Mouse (Mus musculus) limb, embryonic 13.5 days (tissue): ENCODE data around the gene Bpifc. TPM values are rescaled to one million over a fixed set of nuclear protein-coding genes. Genes with fewer than 3 reads are reported as not detected.

Experiments used
- ATAC-seq: fragments of 200-750 bp; cut with Nextera tagmentation; 2 replicates; pipeline ENCODE4 v1.8.0; 2017; ENCODE audit warnings: low read depth, moderate number of reproducible peaks, moderate TSS enrichment; ENCODE audit not compliant: low FRiP score
- H3K27ac ChIP-seq: fragments of 300-500 bp; sonication (generic); 2 replicates; pipeline ENCODE4 v1.5.1; 2015; ENCODE audit warnings: inconsistent platforms, mild to moderate bottlenecking, moderate library complexity
- H3K27me3 ChIP-seq: fragments of 300-500 bp; sonication (generic); 2 replicates; pipeline ENCODE4 v1.6.1; 2015; ENCODE audit warnings: mild to moderate bottlenecking, inconsistent platforms
- H3K36me3 ChIP-seq: fragments of 300-500 bp; sonication (generic); 2 replicates; pipeline ENCODE4 v1.6.1; 2015; ENCODE audit warnings: inconsistent platforms, mild to moderate bottlenecking, moderate library complexity
- H3K4me1 ChIP-seq: fragments of 300-500 bp; sonication (generic); 2 replicates; pipeline ENCODE4 v1.6.1; 2015; ENCODE audit warnings: inconsistent platforms
- H3K4me2 ChIP-seq: fragments of 300-500 bp; sonication (generic); replicated peaks from 2 replicates; pipeline ENCODE4 v1.6.1; 2015; ENCODE audit warnings: inconsistent platforms, mild to moderate bottlenecking, moderate library complexity
- H3K4me3 ChIP-seq: fragments of 300-500 bp; sonication (generic); 2 replicates; pipeline ENCODE4 v1.5.1; 2015; ENCODE audit warnings: moderate library complexity, mild to moderate bottlenecking, inconsistent platforms
- H3K9ac ChIP-seq: fragments of 300-500 bp; sonication (generic); 2 replicates; pipeline ENCODE4 v1.6.1; 2015; ENCODE audit warnings: mild to moderate bottlenecking, inconsistent platforms
- H3K9me3 ChIP-seq: fragments of 300-500 bp; sonication (generic); 2 replicates; pipeline ENCODE4 v1.6.1; 2016; ENCODE audit warnings: inconsistent platforms
- WGBS: fragments of 180-500 bp; shearing (Covaris S2); methylation state at CpG from one replicate; pipeline ENCODE4 v1.1.7; 2015; 5-methylcytosine and 5-hydroxymethylcytosine counted together
- polyA plus RNA-seq: library from polyadenylated mRNA; unstranded; fragments of >200 nt; fragmentation: Nextera tagmentation; extraction: Ambion mirVana; gene quantifications from 2 replicates; pipeline ENCODE4 v1.2.1, GENCODE M21; 2015

Gene Bpifc
- polyA plus RNA-seq, 1 experiment from 2014 or later: 0.47 TPM

DNA sequence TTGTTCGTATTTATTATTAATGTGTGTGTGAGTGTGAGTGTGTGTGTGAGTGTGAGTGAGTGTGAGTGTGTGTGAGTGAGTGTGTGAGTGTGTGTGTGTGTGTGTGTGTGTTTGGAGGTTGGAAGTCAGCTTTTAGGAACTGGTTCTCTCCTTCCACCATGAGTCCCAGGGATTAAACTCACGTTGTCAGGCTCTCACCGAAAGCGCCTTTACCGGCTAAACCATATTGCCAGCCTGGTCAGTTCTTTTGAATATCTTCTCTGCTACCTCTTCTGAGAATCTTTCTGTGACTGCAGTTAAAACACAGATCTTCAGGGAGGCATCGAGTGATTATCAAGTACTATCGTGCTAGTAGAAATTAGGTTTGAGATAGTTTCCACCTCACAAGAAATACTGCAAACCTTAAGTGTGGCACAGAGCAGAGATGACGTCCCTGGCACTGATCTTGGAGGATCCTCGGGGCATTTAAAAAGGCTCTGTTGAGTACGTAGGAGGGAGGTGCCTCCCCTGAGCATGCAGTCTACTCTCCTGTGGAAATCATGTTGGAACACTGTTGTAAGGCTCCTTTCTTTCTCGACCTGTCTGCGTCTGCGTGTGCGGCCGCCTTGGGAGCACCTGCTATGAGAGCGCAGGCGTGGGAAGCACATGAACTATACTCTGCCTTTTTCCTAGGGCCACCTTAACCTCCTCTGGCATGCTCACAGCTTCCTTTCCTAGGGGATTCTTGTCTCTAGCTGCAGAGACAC lies 44.1 kb downstream of the Bpifc start:
- H3K9ac ChIP-seq: no peak overlapping the region
- ATAC-seq: no peak
- peaks cover 5% of the 10 kb centered on the region; the same call in 1 of the 2 replicates for H3K27me3 ChIP-seq
- H3K9me3 ChIP-seq: no peaks in the 10 kb centered on the region
- H3K4me1 ChIP-seq: no peaks in the 10 kb centered on the region
- no peak overlapping the region for H3K4me3 ChIP-seq
- no peaks in the 10 kb centered on the region for H3K36me3 ChIP-seq
- WGBS: 66% methylated on average over 17 of the region's 17 CpGs
- no peak overlapping the region for H3K27ac ChIP-seq
- no peak overlapping the region for H3K4me2 ChIP-seq

GRCm38 (mm10) chr10:85966476-85966875 lies 45.2 kb downstream of the Bpifc start:
- H3K9ac ChIP-seq: no peak overlapping the region
- 54% methylated on average over 2 of the region's 2 CpGs for WGBS
- no peak overlapping the region for H3K27ac ChIP-seq

DNA sequence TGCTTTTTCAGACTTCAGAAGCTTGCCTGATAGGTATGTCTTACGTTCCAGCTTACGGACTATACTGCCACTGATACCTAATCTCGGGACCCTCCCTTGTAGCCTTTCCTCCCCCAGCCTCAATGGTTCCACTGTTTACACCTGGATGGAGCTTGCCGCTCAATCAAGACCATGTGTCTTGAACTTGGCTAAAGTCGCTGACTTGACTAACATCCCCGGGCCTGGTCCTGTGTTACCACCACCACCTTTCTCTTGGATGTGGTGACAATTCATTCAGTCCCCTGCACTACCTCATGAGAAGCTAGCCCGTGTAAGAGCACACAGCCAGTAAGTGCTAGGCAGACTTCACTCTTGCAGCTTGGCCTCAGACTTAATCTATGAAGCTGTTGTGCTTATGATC lies 47.4 kb downstream of the Bpifc start:
- H3K36me3 ChIP-seq: no peaks in the 10 kb centered on the region
- WGBS: 89% methylated on average over 7 of the region's 7 CpGs
- no peak overlapping the region for H3K27ac ChIP-seq
- H3K4me2 ChIP-seq: no peak overlapping the region
- H3K4me1 ChIP-seq: no peaks in the 10 kb centered on the region
- no peaks in the 10 kb centered on the region for H3K9me3 ChIP-seq
- no peak overlapping the region for H3K4me3 ChIP-seq
- no peak overlapping the region for H3K9ac ChIP-seq
- peaks cover 5% of the 10 kb centered on the region; the same call in 1 of the 2 replicates for H3K27me3 ChIP-seq
- ATAC-seq: no peak

More at GRCm38 (mm10) chr10:85966476-85966875, 45.2 kb downstream of the Bpifc start:
- no peak for ATAC-seq
- H3K9me3 ChIP-seq: no peaks in the 10 kb centered on the region
- H3K4me1 ChIP-seq: no peaks in the 10 kb centered on the region
- no peak overlapping the region for H3K4me3 ChIP-seq
- no peaks in the 10 kb centered on the region for H3K36me3 ChIP-seq
- no peak overlapping the region for H3K4me2 ChIP-seq
- peaks cover 5% of the 10 kb centered on the region; the same call in 1 of the 2 replicates for H3K27me3 ChIP-seq

DNA sequence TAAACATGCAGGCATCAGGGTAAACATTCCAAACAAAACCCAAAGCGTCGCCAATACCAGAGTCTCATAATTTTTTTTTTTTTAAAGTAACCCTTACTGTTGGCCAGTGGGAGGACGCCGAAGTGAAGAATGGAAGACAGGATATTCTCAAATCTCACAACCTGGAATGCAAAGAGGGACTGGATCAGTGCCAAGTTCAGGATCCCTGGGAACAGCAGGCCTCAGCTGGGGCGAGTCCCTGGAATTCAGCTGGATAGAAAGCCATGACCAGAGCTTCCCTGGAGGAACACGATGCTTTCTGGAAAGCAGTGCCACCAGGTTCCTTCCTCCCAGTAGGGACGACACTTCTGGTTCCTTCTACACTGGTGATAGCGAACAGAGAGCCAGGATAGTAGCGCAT lies 48.8 kb downstream of the Bpifc start:
- ATAC-seq: no peak
- H3K9ac ChIP-seq: no peak overlapping the region
- no peaks in the 10 kb centered on the region for H3K9me3 ChIP-seq
- H3K4me3 ChIP-seq: no peak overlapping the region
- 70% methylated on average over 9 of the region's 9 CpGs for WGBS
- no peaks in the 10 kb centered on the region for H3K4me1 ChIP-seq
- H3K27ac ChIP-seq: no peak overlapping the region
- no peak overlapping the region for H3K4me2 ChIP-seq
- peaks cover 5% of the 10 kb centered on the region; the same call in 1 of the 2 replicates for H3K27me3 ChIP-seq
- no peaks in the 10 kb centered on the region for H3K36me3 ChIP-seq

GRCm38 (mm10) chr10:85957464-85957950 lies 54.2 kb downstream of the Bpifc start, which contains the start of gene Rtcb:
Rtcb (minus strand) TSS chr10:85957823.
- WGBS: under 1% methylated on average over 38 of the region's 38 CpGs
- peaks cover 31% of the 10 kb centered on the region for H3K36me3 ChIP-seq
- H3K4me2 ChIP-seq: peak within 1 kb of the TSS; percentile 79
- no peaks in the 10 kb centered on the region for H3K9me3 ChIP-seq
- no peaks in the 10 kb centered on the region for H3K27me3 ChIP-seq
- peaks cover 10% of the 10 kb centered on the region; the same call in 1 of the 2 replicates for H3K4me1 ChIP-seq
- peak; percentile 89 for ATAC-seq
- H3K4me3 ChIP-seq: peak within 1 kb of the TSS; percentile 96
- peak within 1 kb of the TSS; percentile 78; the same call in 1 of the 2 replicates for H3K27ac ChIP-seq
- H3K9ac ChIP-seq: peak within 1 kb of the TSS; percentile 94

DNA sequence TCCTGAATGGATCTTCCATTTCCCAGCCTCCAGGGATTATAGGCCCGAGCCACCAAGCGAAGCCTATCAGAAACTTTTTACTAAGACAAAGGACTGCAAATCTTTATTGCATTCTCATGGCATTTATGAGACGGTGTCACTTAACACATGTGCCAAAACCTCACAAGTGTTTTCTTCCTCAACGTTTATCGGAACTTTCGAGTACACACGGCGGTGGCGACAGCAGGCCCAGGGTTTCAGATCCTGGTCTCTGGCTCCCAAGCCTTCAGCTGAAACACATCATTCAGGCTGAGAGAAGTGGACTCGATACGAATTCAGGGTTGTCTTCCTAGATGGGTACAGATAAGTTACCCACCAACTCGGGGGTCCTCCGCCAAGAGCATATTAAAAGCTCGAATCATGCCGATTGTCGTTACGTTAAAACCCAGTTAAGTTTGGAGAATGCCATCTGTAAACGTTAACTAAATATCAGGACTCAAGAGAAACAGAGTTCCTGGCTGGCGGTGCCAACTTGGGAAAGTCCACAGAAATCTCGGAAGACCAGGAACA lies 54.8 kb downstream of the Bpifc start:
- Histone ChIP-seq H3K4me2 (peak overlapping the region; percentile 79), H3K9ac (peak overlapping the region; percentile 94), H3K4me3 (peak overlapping the region; percentile 96), H3K9me3 (no peaks in the 10 kb centered on the region), H3K27me3 (no peaks in the 10 kb centered on the region), H3K36me3 (peaks cover 36% of the 10 kb centered on the region), H3K27ac (peak overlapping the region; percentile 78; the same call in 1 of the 2 replicates), H3K4me1 (peaks cover 10% of the 10 kb centered on the region; the same call in 1 of the 2 replicates)
- 3% methylated on average over 20 of the region's 20 CpGs for WGBS
- ATAC-seq: no peak

DNA sequence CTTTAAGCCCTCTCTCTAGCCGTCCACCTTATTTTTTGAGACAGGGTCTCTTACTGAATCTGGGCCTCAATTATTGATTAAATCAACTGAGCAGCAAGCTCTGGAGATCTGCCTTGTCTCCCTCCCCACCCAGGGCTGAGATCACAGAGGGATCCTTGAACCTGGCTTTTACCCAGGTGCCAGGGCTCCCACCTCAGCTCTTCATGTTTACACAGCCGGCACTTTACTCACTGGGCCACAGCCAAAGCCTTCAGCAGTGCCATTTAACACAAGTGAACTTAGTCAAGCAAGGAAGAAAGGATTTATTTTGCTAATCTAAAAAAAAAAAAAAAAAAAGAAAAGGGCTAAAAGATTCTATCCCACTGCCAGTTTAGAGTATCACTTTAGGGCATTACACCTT lies 57.3 kb downstream of the Bpifc start:
- no peak for ATAC-seq
- 81% methylated on average over 2 of the region's 2 CpGs for WGBS
- Histone ChIP-seq H3K4me3 (no peak overlapping the region), H3K9ac (no peak overlapping the region), H3K27ac (no peak overlapping the region), H3K4me2 (no peak overlapping the region), H3K27me3 (no peaks in the 10 kb centered on the region), H3K36me3 (peaks cover 59% of the 10 kb centered on the region), H3K4me1 (peaks cover 10% of the 10 kb centered on the region; the same call in 1 of the 2 replicates), H3K9me3 (no peaks in the 10 kb centered on the region)

DNA sequence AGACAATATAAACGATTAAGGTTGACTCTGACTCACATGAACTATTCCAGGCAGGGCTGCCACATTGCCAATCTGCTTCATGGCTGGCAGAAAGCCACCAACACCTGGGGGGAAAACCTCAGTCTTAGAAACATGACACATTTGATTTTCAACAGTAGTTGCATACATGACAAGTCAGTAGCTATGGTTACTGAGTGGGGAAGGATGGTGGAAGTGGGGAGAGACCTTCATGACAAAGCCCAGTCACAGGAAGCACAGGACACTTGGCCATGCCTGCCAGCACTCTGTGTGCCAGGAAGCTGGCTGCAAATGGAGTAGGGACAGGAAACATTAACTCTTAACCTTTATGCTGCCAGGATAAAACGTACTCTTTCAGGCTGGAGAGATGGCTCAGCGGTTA lies 58.3 kb downstream of the Bpifc start:
- Histone ChIP-seq H3K9me3 (no peaks in the 10 kb centered on the region), H3K27me3 (no peaks in the 10 kb centered on the region), H3K27ac (no peak overlapping the region), H3K4me2 (no peak overlapping the region), H3K9ac (no peak overlapping the region), H3K36me3 (peaks cover 69% of the 10 kb centered on the region), H3K4me3 (no peak overlapping the region), H3K4me1 (peaks cover 10% of the 10 kb centered on the region; the same call in 1 of the 2 replicates)
- no peak for ATAC-seq
- 79% methylated on average over 3 of the region's 3 CpGs for WGBS

- H3K36me3 ChIP-seq: peaks cover 80% of the 10 kb centered on the region
- 90% methylated on average over 6 of the region's 6 CpGs for WGBS
- no peak overlapping the region for H3K4me3 ChIP-seq
- no peak for ATAC-seq
- H3K27me3 ChIP-seq: no peaks in the 10 kb centered on the region
- H3K27ac ChIP-seq: no peak overlapping the region
- peaks cover 10% of the 10 kb centered on the region; the same call in 1 of the 2 replicates for H3K4me1 ChIP-seq
- no peaks in the 10 kb centered on the region for H3K9me3 ChIP-seq
- H3K9ac ChIP-seq: no peak overlapping the region
- no peak overlapping the region for H3K4me2 ChIP-seq
Measured at GRCm38 (mm10) chr10:85951765-85952443, 59.8 kb downstream of the Bpifc start.

GRCm38 (mm10) chr10:85948483-85949196 lies 63.1 kb downstream of the Bpifc start:
- peaks cover 91% of the 10 kb centered on the region for H3K36me3 ChIP-seq
- 95% methylated on average over 8 of the region's 8 CpGs for WGBS
- ATAC-seq: no peak

DNA sequence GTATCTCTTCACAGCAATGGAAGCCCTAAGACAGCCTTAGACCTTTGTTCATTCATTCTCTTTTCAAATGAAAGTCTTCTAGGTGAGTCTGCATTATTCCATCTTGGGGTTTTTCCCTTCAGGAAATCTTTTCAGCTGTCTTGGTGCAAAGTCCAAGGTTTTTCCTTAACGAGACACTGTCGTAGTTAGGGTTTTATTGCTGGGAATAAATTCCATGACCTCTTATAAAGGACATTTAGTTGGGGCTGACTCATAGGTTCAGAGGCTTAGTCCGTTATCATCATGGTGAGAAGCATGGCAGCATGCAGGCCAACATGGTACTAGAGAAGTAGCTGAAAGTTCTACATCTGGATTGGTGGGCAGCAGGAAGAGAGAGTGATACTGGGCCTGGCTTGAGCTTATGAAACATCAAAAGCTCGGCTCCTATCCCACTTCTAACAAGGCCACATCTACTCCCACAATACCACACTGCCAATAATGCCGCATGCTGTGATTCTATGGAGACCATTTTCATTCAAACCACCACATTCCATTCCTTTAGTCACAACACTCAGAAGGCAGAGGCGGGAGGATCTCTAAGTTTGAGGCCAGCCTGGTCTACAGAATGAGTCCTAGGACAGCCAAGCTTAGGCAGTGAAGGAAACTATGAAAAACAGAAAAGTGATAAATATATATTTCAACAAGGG lies 75.3 kb downstream of the Bpifc start:
- H3K4me2 ChIP-seq: no peak overlapping the region
- H3K36me3 ChIP-seq: peaks cover 57% of the 10 kb centered on the region
- WGBS: 83% methylated on average over 6 of the region's 6 CpGs
- H3K4me1 ChIP-seq: peaks cover 6% of the 10 kb centered on the region; the same call in 1 of the 2 replicates
- no peak for ATAC-seq
- no peak overlapping the region for H3K27ac ChIP-seq
- no peak overlapping the region for H3K4me3 ChIP-seq
- H3K9me3 ChIP-seq: peaks cover 4% of the 10 kb centered on the region; the same call in 1 of the 2 replicates
- no peak overlapping the region for H3K9ac ChIP-seq
- no peaks in the 10 kb centered on the region for H3K27me3 ChIP-seq

More at GRCm38 (mm10) chr10:85948483-85949196, 63.1 kb downstream of the Bpifc start:
- Histone ChIP-seq H3K4me1 (0 out of 2 replicates have a peak, but pooled peaks cover 3% of the 10 kb centered on the region), H3K27me3 (no peaks in the 10 kb centered on the region), H3K9me3 (no peaks in the 10 kb centered on the region), H3K4me2 (no peak overlapping the region), H3K4me3 (no peak overlapping the region), H3K9ac (no peak overlapping the region), H3K27ac (no peak overlapping the region)
